Mouse (Mus musculus): Measurements from ENCODE around the gene H2-M3.

DNA sequence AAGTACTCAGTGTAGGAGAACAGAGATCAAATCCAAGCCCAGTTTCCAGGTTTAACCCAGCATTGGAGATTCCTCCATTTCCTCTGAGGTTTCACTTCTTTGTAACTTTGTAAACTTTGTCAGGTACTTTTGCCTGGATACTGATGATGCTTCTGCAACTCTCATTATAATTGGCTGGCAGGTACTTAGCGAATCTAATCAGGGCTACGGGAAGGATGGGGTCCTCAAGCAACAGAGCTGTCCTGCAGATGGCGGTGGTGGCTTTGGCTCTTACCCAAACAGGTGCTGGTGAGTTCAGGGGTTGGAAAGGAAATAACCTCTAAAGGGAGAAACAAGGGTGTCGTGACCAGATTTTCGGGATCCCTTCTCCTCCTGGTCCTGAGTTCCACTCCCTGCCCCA, 23.3 kb upstream of the H2-M3 start:
- TF ChIP-seq EP300 (IDR thresholded peaks at IDR 0.05; ENCODE audit: low read depth) (no peak), CTCF (IDR thresholded peaks at IDR 0.05; ENCODE audit: low read depth) (no peak)
